Mouse (Mus musculus) midbrain, embryonic 12.5 days (tissue): Measurements from ENCODE around the gene Oas3. TPM values are rescaled to one million over a fixed set of nuclear protein-coding genes. Genes with fewer than 3 reads are reported as not detected.

ENCODE experiments used
- ATAC-seq: fragments of 200-750 bp; cut with Nextera tagmentation; 2 replicates; pipeline ENCODE4 v1.8.0; 2017; ENCODE audit warnings: low read depth, moderate TSS enrichment, moderate library complexity; ENCODE audit not compliant: low FRiP score
- H3K27ac ChIP-seq: fragments of 300-500 bp; sonication (generic); replicated peaks from 2 replicates; pipeline ENCODE4 v1.5.1; 2016; ENCODE audit warnings: mild to moderate bottlenecking
- H3K27me3 ChIP-seq: fragments of 300-500 bp; sonication (generic); 2 replicates; pipeline ENCODE4 v1.6.1; 2016; ENCODE audit warnings: mild to moderate bottlenecking
- H3K36me3 ChIP-seq: fragments of 300-500 bp; sonication (generic); 2 replicates; pipeline ENCODE4 v1.6.1; 2016
- H3K4me1 ChIP-seq: fragments of 300-500 bp; sonication (generic); 2 replicates; pipeline ENCODE4 v1.6.1; 2016
- H3K4me2 ChIP-seq: fragments of 300-500 bp; sonication (generic); replicated peaks from 2 replicates; pipeline ENCODE4 v1.6.1; 2016; ENCODE audit warnings: mild to moderate bottlenecking, moderate library complexity
- H3K4me3 ChIP-seq: fragments of 300-500 bp; sonication (generic); 2 replicates; pipeline ENCODE4 v1.5.1; 2016; ENCODE audit warnings: mild to moderate bottlenecking
- H3K9ac ChIP-seq: fragments of 300-500 bp; sonication (generic); replicated peaks from 2 replicates; pipeline ENCODE4 v1.6.1; 2016; ENCODE audit warnings: mild to moderate bottlenecking, moderate library complexity
- H3K9me3 ChIP-seq: fragments of 300-500 bp; sonication (generic); 2 replicates; pipeline ENCODE4 v1.6.1; 2016; ENCODE audit warnings: mild to moderate bottlenecking
- WGBS: fragments of 180-500 bp; shearing (Covaris S2); methylation state at CpG from one replicate; pipeline ENCODE4 v1.1.7; 2016; 5-methylcytosine and 5-hydroxymethylcytosine counted together
- polyA plus RNA-seq: library from polyadenylated mRNA; unstranded; fragments of >200 nt; fragmentation: Nextera tagmentation; extraction: Ambion mirVana; gene quantifications from 2 replicates; pipeline ENCODE4 v1.2.1, GENCODE M21; 2016

Oas3 gene
- polyA plus RNA-seq, 1 experiment from 2014 or later, result 0.18 TPM

DNA sequence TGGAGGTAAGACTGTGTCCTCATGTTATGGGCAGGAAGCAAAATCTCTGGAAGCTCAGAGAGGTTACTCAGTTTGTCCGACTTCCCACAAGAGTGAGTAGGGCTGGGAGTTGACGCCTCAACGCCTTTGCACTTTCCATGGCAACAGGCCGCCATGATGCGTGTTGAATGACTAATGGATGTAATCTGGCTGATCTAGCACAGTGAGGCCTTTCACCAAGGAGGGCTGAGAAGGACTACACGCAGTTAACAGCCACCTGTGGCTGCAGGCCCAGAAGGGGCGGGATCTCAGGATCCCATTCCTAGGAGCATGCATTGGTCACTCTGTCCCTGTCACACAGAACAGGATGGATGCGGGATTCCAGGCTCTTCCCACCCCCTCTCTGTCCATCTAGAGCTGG, 64.7 kb downstream of the Oas3 start:
- H3K4me1 ChIP-seq, result peaks cover 13% of the 10 kb centered on the region
- H3K4me2 ChIP-seq, result no peak overlapping the region
- H3K4me3 ChIP-seq, result no peak overlapping the region
- peaks cover 84% of the 10 kb centered on the region for H3K27me3 ChIP-seq
- 72% methylated on average over 8 of the region's 8 CpGs for WGBS
- no peak overlapping the region for H3K9ac ChIP-seq
- H3K27ac ChIP-seq, result no peak overlapping the region
- H3K36me3 ChIP-seq, result no peaks in the 10 kb centered on the region
- no peak for ATAC-seq
- no peaks in the 10 kb centered on the region for H3K9me3 ChIP-seq

DNA sequence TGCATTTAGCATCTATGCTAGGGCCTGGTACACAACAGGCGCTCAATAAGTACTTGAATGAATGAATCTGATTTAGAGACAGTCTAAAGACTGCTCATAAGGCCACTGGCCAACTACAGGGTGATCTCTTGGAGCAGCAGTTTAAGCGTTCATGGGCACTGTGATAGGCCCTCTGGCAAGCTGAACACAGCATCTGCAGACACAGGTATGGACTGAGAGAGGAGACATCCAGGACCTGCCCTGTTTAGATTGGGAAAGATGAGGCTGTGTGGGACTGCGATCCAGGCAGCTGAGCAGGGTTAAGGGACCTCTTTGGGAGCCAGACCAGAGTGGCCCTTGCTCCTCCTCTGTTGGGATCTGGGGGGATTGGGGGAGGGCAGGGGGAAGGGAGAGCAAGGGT, 65.6 kb downstream of the Oas3 start, which contains the start of gene Dtx1:
Gene Dtx1, minus strand, starts transcription at position 101 of the 400 bp plus-strand sequence.
- no peak for ATAC-seq
- Histone ChIP-seq H3K27me3 (peaks cover 90% of the 10 kb centered on the region), H3K9ac (peak within 1 kb of the TSS; percentile 77), H3K9me3 (no peaks in the 10 kb centered on the region), H3K4me3 (peak within 1 kb of the TSS; percentile 64), H3K36me3 (no peaks in the 10 kb centered on the region), H3K27ac (peak within 1 kb of the TSS; percentile 72), H3K4me1 (peaks cover 22% of the 10 kb centered on the region), H3K4me2 (peak within 1 kb of the TSS; percentile 91)
- 35% methylated on average over 3 of the region's 3 CpGs for WGBS

- Histone ChIP-seq H3K36me3 (no peaks in the 10 kb centered on the region), H3K27ac (peak overlapping the region; percentile 72), H3K4me3 (peak overlapping the region; percentile 64), H3K4me1 (peaks cover 26% of the 10 kb centered on the region), H3K9ac (peak overlapping the region; percentile 77), H3K27me3 (peaks cover 94% of the 10 kb centered on the region), H3K4me2 (peak overlapping the region; percentile 91), H3K9me3 (no peaks in the 10 kb centered on the region)
- ATAC-seq, result no peak
- under 1% methylated on average over 35 of the region's 43 CpGs for WGBS
Observed at GRCm38 (mm10) chr5:120711416-120711815, 66.0 kb downstream of the Oas3 start.

DNA sequence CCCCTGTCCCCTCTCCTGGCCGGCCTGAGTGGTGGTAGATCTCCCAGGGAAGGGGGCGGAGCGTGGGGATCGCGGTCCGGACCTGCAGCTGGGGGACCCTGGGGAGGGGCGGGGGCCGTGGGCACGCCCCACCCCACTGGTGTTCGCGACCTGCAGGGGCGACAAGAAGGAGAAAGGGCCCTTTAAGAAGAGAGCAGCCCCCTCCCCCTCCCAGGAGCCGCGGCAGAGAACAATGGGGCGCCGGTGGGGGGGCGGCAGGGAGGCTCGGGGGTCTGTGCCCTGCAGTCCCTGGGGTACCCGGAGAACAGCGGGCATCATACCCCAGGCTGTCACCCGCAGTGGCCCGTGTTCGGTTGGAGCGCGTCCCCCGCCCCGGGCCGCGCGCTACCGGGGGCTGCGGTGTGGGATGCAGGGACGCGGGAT, 66.6 kb downstream of the Oas3 start:
- H3K4me3 ChIP-seq, result peak overlapping the region; percentile 64
- peak overlapping the region; percentile 77 for H3K9ac ChIP-seq
- no peaks in the 10 kb centered on the region for H3K36me3 ChIP-seq
- peak; percentile 36 for ATAC-seq
- H3K27me3 ChIP-seq, result peaks cover 95% of the 10 kb centered on the region
- H3K4me2 ChIP-seq, result peak overlapping the region; percentile 91
- H3K4me1 ChIP-seq, result peaks cover 29% of the 10 kb centered on the region
- H3K9me3 ChIP-seq, result no peaks in the 10 kb centered on the region
- WGBS, result 2% methylated on average over 25 of the region's 34 CpGs
- peak overlapping the region; percentile 72 for H3K27ac ChIP-seq

GRCm38 (mm10) chr5:120710161-120710825, 67.2 kb downstream of the Oas3 start:
- Histone ChIP-seq H3K4me1 (peaks cover 29% of the 10 kb centered on the region), H3K9ac (peak overlapping the region; percentile 77), H3K9me3 (no peaks in the 10 kb centered on the region), H3K4me3 (peak overlapping the region; percentile 64), H3K36me3 (no peaks in the 10 kb centered on the region), H3K27me3 (peaks cover 94% of the 10 kb centered on the region), H3K4me2 (peak overlapping the region; percentile 91), H3K27ac (peak overlapping the region; percentile 72)
- ATAC-seq, result peak; percentile 50; the same call in 1 of the 2 replicates
- WGBS, result 2% methylated on average over 40 of the region's 40 CpGs

- no peak for ATAC-seq
- 27% methylated on average over 13 of the region's 13 CpGs for WGBS
- Histone ChIP-seq H3K9ac (peak overlapping the region; percentile 46), H3K27ac (no peak overlapping the region), H3K9me3 (no peaks in the 10 kb centered on the region), H3K27me3 (peaks cover 79% of the 10 kb centered on the region), H3K4me2 (peak overlapping the region; percentile 59), H3K4me1 (peaks cover 42% of the 10 kb centered on the region), H3K4me3 (peak overlapping the region; percentile 35), H3K36me3 (no peaks in the 10 kb centered on the region)
Observed at GRCm38 (mm10) chr5:120706976-120707375, 70.5 kb downstream of the Oas3 start.

- peak overlapping the region; percentile 59 for H3K4me2 ChIP-seq
- no peaks in the 10 kb centered on the region for H3K36me3 ChIP-seq
- peak overlapping the region; percentile 35 for H3K4me3 ChIP-seq
- peak overlapping the region; percentile 46 for H3K9ac ChIP-seq
- 4% methylated on average over 16 of the region's 16 CpGs for WGBS
- ATAC-seq, result no peak
- peaks cover 42% of the 10 kb centered on the region for H3K4me1 ChIP-seq
- H3K27me3 ChIP-seq, result peaks cover 77% of the 10 kb centered on the region
- H3K9me3 ChIP-seq, result no peaks in the 10 kb centered on the region
- no peak overlapping the region for H3K27ac ChIP-seq
Observed at GRCm38 (mm10) chr5:120706541-120706940, 70.9 kb downstream of the Oas3 start.

GRCm38 (mm10) chr5:120704421-120704820, 73.0 kb downstream of the Oas3 start:
- peaks cover 75% of the 10 kb centered on the region for H3K27me3 ChIP-seq
- no peak overlapping the region for H3K27ac ChIP-seq
- 51% methylated on average over 6 of the region's 6 CpGs for WGBS
- H3K4me2 ChIP-seq, result no peak overlapping the region
- no peak overlapping the region for H3K9ac ChIP-seq
- no peak for ATAC-seq
- H3K36me3 ChIP-seq, result no peaks in the 10 kb centered on the region
- H3K4me1 ChIP-seq, result peaks cover 35% of the 10 kb centered on the region
- no peak overlapping the region for H3K4me3 ChIP-seq
- no peaks in the 10 kb centered on the region for H3K9me3 ChIP-seq

- Histone ChIP-seq H3K4me3 (no peak overlapping the region), H3K4me2 (no peak overlapping the region), H3K9me3 (no peaks in the 10 kb centered on the region), H3K27me3 (peaks cover 68% of the 10 kb centered on the region), H3K4me1 (peaks cover 42% of the 10 kb centered on the region), H3K36me3 (no peaks in the 10 kb centered on the region), H3K27ac (no peak overlapping the region), H3K9ac (no peak overlapping the region)
- ATAC-seq, result no peak
- 87% methylated on average over 3 of the region's 3 CpGs for WGBS
Observed at GRCm38 (mm10) chr5:120703660-120704059, 73.8 kb downstream of the Oas3 start.

Other genes with a start within 250 kb of the Oas3 start
- gene Tpcn1, start 189.0 kb downstream of the Oas3 start, polyA plus RNA-seq, result 12.9 and 14.2 TPM in 2 replicates
- 0.60 and 1.7 TPM in 2 replicates for gene Iqcd, start 188.6 kb downstream of the Oas3 start, polyA plus RNA-seq
- gene Rita1, start 165.1 kb downstream of the Oas3 start, polyA plus RNA-seq, result 15.5 and 16.0 TPM in 2 replicates
- gene Ddx54, start 164.9 kb downstream of the Oas3 start, polyA plus RNA-seq, result 51.8 and 53.0 TPM in 2 replicates
- not detected in 2 replicates for gene Cfap73, start 143.4 kb downstream of the Oas3 start, polyA plus RNA-seq
- not detected in 2 replicates for gene Rasal1, start 128.8 kb downstream of the Oas3 start, polyA plus RNA-seq
- 17.1 and 18.4 TPM in 2 replicates for gene Dtx1, start 65.7 kb downstream of the Oas3 start, polyA plus RNA-seq
- gene Oas2, start 27.8 kb downstream of the Oas3 start, polyA plus RNA-seq, result 0.21 and 0.34 TPM in 2 replicates
- gene Oas1e, start 17.9 kb upstream of the Oas3 start, polyA plus RNA-seq, result not detected in 2 replicates
- gene Oas1c, start 34.9 kb upstream of the Oas3 start, polyA plus RNA-seq, result 0.16 and 0.27 TPM in 2 replicates
- gene Oas1f, start 69.7 kb upstream of the Oas3 start, polyA plus RNA-seq, result not detected in 2 replicates
- not detected in 2 replicates for gene Oas1h, start 83.8 kb upstream of the Oas3 start, polyA plus RNA-seq
- gene Oas1g, start 110.0 kb upstream of the Oas3 start, polyA plus RNA-seq, result 0.22 and 0.43 TPM in 2 replicates
- gene Oas1a, start 129.9 kb upstream of the Oas3 start, polyA plus RNA-seq, result 0.85 and 1.0 TPM in 2 replicates
- gene Oas1d, start 136.9 kb upstream of the Oas3 start, polyA plus RNA-seq, result not detected in 2 replicates
- gene Rph3a, start 232.4 kb upstream of the Oas3 start, polyA plus RNA-seq, result 3.2 and 3.3 TPM in 2 replicates